Mouse (Mus musculus): ENCODE results near the gene Spr. TPM values are rescaled to one million over a fixed set of nuclear protein-coding genes. Genes with fewer than 3 reads are reported as not detected.
"Not testable (repeated sequence)": the region's sequence is repeated elsewhere in the genome, so short reads cannot be mapped to it uniquely, and the experiment has no call there.

Gene Spr
- polyA plus RNA-seq, 1 experiment from 2014 or later = 107 TPM

- not testable (repeated sequence) for H3K4me1 ChIP-seq (replicated peaks; ENCODE audit: control insufficient read depth, insufficient read depth, low read length); H3K4me2 ChIP-seq (ENCODE audit: low read length); ATAC-seq (replicated peaks; ENCODE audit: low FRiP score, low TSS enrichment, low read depth); H3K36me3 ChIP-seq (ENCODE audit: control insufficient read depth, insufficient read depth, low read length); H3K27me3 ChIP-seq (replicated peaks; ENCODE audit: control insufficient read depth, insufficient read depth, low read length); H3K9me3 ChIP-seq (ENCODE audit: control insufficient read depth, low read length); H3K4me3 ChIP-seq (ENCODE audit: low read depth, low read length); H3K27ac ChIP-seq (ENCODE audit: low read depth); H3K9ac ChIP-seq (ENCODE audit: low read length)
- 7% methylated on average over 6 of the region's 7 CpGs for WGBS
- DNase-seq (ENCODE audit: low spot score) = peak; percentile 59
Measured at GRCm38 (mm10) chr6:85141013-85141412, 3.4 kb upstream of the Spr start.

GRCm38 (mm10) chr6:85139534-85139933 is 2.0 kb upstream of the Spr start:
- 0 out of 2 replicates have a peak, but pooled peaks cover 4% of the 10 kb centered on the region for H3K4me1 ChIP-seq (replicated peaks; ENCODE audit: control insufficient read depth, insufficient read depth, low read length)
- no peaks in the 10 kb centered on the region for H3K9me3 ChIP-seq (ENCODE audit: control insufficient read depth, low read length)
- no peak overlapping the region for H3K27ac ChIP-seq (ENCODE audit: low read depth)
- no peak overlapping the region for H3K4me2 ChIP-seq (ENCODE audit: low read length)
- H3K36me3 ChIP-seq (ENCODE audit: control insufficient read depth, insufficient read depth, low read length) = peaks cover 3% of the 10 kb centered on the region; the same call in 1 of the 2 replicates
- ATAC-seq (replicated peaks; ENCODE audit: low FRiP score, low TSS enrichment, low read depth) (no peak), DNase-seq (ENCODE audit: low spot score) (no peak)
- no peak overlapping the region for H3K9ac ChIP-seq (ENCODE audit: low read length)
- no peaks in the 10 kb centered on the region for H3K27me3 ChIP-seq (replicated peaks; ENCODE audit: control insufficient read depth, insufficient read depth, low read length)
- 97% methylated on average over 2 of the region's 2 CpGs for WGBS
- no peak overlapping the region for H3K4me3 ChIP-seq (ENCODE audit: low read depth, low read length)

GRCm38 (mm10) chr6:85136784-85137183 is 782 bp downstream of the Spr start:
- H3K9ac ChIP-seq (ENCODE audit: low read length) = peak overlapping the region; percentile 81
- not testable (repeated sequence) for H3K9me3 ChIP-seq (ENCODE audit: control insufficient read depth, low read length); H3K27me3 ChIP-seq (replicated peaks; ENCODE audit: control insufficient read depth, insufficient read depth, low read length); H3K4me1 ChIP-seq (replicated peaks; ENCODE audit: control insufficient read depth, insufficient read depth, low read length); ATAC-seq (replicated peaks; ENCODE audit: low FRiP score, low TSS enrichment, low read depth); H3K27ac ChIP-seq (ENCODE audit: low read depth); DNase-seq (ENCODE audit: low spot score)
- H3K4me3 ChIP-seq (ENCODE audit: low read depth, low read length) = peak overlapping the region; percentile 65
- 61% methylated on average over 7 of the region's 7 CpGs for WGBS
- peaks cover 19% of the 10 kb centered on the region for H3K36me3 ChIP-seq (ENCODE audit: control insufficient read depth, insufficient read depth, low read length)
- peak overlapping the region; percentile 52 for H3K4me2 ChIP-seq (ENCODE audit: low read length)

GRCm38 (mm10) chr6:85132794-85133193 is 4.8 kb downstream of the Spr start:
- H3K9me3 ChIP-seq (ENCODE audit: control insufficient read depth, low read length); H3K27ac ChIP-seq (ENCODE audit: low read depth); H3K27me3 ChIP-seq (replicated peaks; ENCODE audit: control insufficient read depth, insufficient read depth, low read length); H3K4me3 ChIP-seq (ENCODE audit: low read depth, low read length); DNase-seq (ENCODE audit: low spot score); ATAC-seq (replicated peaks; ENCODE audit: low FRiP score, low TSS enrichment, low read depth); H3K4me2 ChIP-seq (ENCODE audit: low read length); H3K9ac ChIP-seq (ENCODE audit: low read length); H3K4me1 ChIP-seq (replicated peaks; ENCODE audit: control insufficient read depth, insufficient read depth, low read length): not testable (repeated sequence)
- peaks cover 19% of the 10 kb centered on the region for H3K36me3 ChIP-seq (ENCODE audit: control insufficient read depth, insufficient read depth, low read length)
- WGBS = 31% methylated on average over 3 of the region's 3 CpGs

GRCm38 (mm10) chr6:85132237-85132636 is 5.3 kb downstream of the Spr start:
- not testable (repeated sequence) for H3K9ac ChIP-seq (ENCODE audit: low read length); H3K9me3 ChIP-seq (ENCODE audit: control insufficient read depth, low read length); H3K4me3 ChIP-seq (ENCODE audit: low read depth, low read length); H3K27me3 ChIP-seq (replicated peaks; ENCODE audit: control insufficient read depth, insufficient read depth, low read length); H3K27ac ChIP-seq (ENCODE audit: low read depth); DNase-seq (ENCODE audit: low spot score); H3K4me1 ChIP-seq (replicated peaks; ENCODE audit: control insufficient read depth, insufficient read depth, low read length); H3K4me2 ChIP-seq (ENCODE audit: low read length); ATAC-seq (replicated peaks; ENCODE audit: low FRiP score, low TSS enrichment, low read depth)
- H3K36me3 ChIP-seq (ENCODE audit: control insufficient read depth, insufficient read depth, low read length) = peaks cover 19% of the 10 kb centered on the region
- WGBS = 90% methylated on average over 3 of the region's 3 CpGs

- peaks cover 6% of the 10 kb centered on the region for H3K27me3 ChIP-seq (replicated peaks; ENCODE audit: control insufficient read depth, insufficient read depth, low read length)
- H3K9ac ChIP-seq (ENCODE audit: low read length) = no peak overlapping the region
- DNase-seq (ENCODE audit: low spot score) (peak; percentile 86), ATAC-seq (replicated peaks; ENCODE audit: low FRiP score, low TSS enrichment, low read depth) (no peak; the same call in 1 of the 2 replicates)
- no peak overlapping the region for H3K4me2 ChIP-seq (ENCODE audit: low read length)
- H3K27ac ChIP-seq (ENCODE audit: low read depth) = no peak overlapping the region
- 2% methylated on average over 4 of the region's 4 CpGs for WGBS
- H3K9me3 ChIP-seq (ENCODE audit: control insufficient read depth, low read length) = no peaks in the 10 kb centered on the region
- no peak overlapping the region for H3K4me3 ChIP-seq (ENCODE audit: low read depth, low read length)
- H3K4me1 ChIP-seq (replicated peaks; ENCODE audit: control insufficient read depth, insufficient read depth, low read length) = 0 out of 2 replicates have a peak, but pooled peaks cover 2% of the 10 kb centered on the region
- H3K36me3 ChIP-seq (ENCODE audit: control insufficient read depth, insufficient read depth, low read length) = peaks cover 19% of the 10 kb centered on the region
Measured at GRCm38 (mm10) chr6:85131673-85132072, 5.9 kb downstream of the Spr start.

GRCm38 (mm10) chr6:85117545-85118511 is 19.7 kb downstream of the Spr start:
- not testable (repeated sequence) for H3K4me2 ChIP-seq (ENCODE audit: low read length); H3K4me1 ChIP-seq (replicated peaks; ENCODE audit: control insufficient read depth, insufficient read depth, low read length); H3K9me3 ChIP-seq (ENCODE audit: control insufficient read depth, low read length); H3K4me3 ChIP-seq (ENCODE audit: low read depth, low read length); H3K27ac ChIP-seq (ENCODE audit: low read depth); H3K9ac ChIP-seq (ENCODE audit: low read length); H3K27me3 ChIP-seq (replicated peaks; ENCODE audit: control insufficient read depth, insufficient read depth, low read length); ATAC-seq (replicated peaks; ENCODE audit: low FRiP score, low TSS enrichment, low read depth); H3K36me3 ChIP-seq (ENCODE audit: control insufficient read depth, insufficient read depth, low read length)
- WGBS = 29% methylated on average over 9 of the region's 11 CpGs
- DNase-seq (ENCODE audit: low spot score) = peak; percentile 66

- Histone ChIP-seq H3K4me2 (ENCODE audit: low read length) (no peak overlapping the region), H3K27ac (ENCODE audit: low read depth) (no peak overlapping the region), H3K9me3 (ENCODE audit: control insufficient read depth, low read length) (no peaks in the 10 kb centered on the region), H3K4me1 (replicated peaks; ENCODE audit: control insufficient read depth, insufficient read depth, low read length) (no peaks in the 10 kb centered on the region), H3K27me3 (replicated peaks; ENCODE audit: control insufficient read depth, insufficient read depth, low read length) (no peaks in the 10 kb centered on the region), H3K4me3 (ENCODE audit: low read depth, low read length) (no peak overlapping the region), H3K9ac (ENCODE audit: low read length) (no peak overlapping the region), H3K36me3 (ENCODE audit: control insufficient read depth, insufficient read depth, low read length) (no peaks in the 10 kb centered on the region)
- ATAC-seq (replicated peaks; ENCODE audit: low FRiP score, low TSS enrichment, low read depth) (no peak), DNase-seq (ENCODE audit: low spot score) (no peak)
- WGBS = 84% methylated on average over 10 of the region's 10 CpGs
Measured at GRCm38 (mm10) chr6:85105033-85105615, 32.4 kb downstream of the Spr start.

Data from intestine, embryonic 14.5 days (tissue).